Mouse (Mus musculus) forebrain, embryonic 12.5 days (tissue): ENCODE results near the gene Ankrd44. TPM values are rescaled to one million over a fixed set of nuclear protein-coding genes. Genes with fewer than 3 reads are reported as not detected.
A peak's percentile ranks its signal among the peaks of the same experiment; 100 is the strongest.

ENCODE experiments used
- ATAC-seq: fragments of 200-750 bp; cut with Nextera tagmentation; 2 replicates; pipeline ENCODE4 v1.8.0; 2017; ENCODE audit warnings: moderate TSS enrichment; ENCODE audit not compliant: low FRiP score
- H3K27ac ChIP-seq: fragments of 300-500 bp; sonication (generic); 2 replicates; pipeline ENCODE4 v1.5.1; 2016; ENCODE audit warnings: mild to moderate bottlenecking
- H3K27me3 ChIP-seq: fragments of 300-500 bp; sonication (generic); 2 replicates; pipeline ENCODE4 v1.6.1; 2016; ENCODE audit warnings: mild to moderate bottlenecking
- H3K36me3 ChIP-seq: fragments of 300-500 bp; sonication (generic); replicated peaks from 2 replicates; pipeline ENCODE4 v1.6.1; 2016; ENCODE audit warnings: mild to moderate bottlenecking
- H3K4me1 ChIP-seq: fragments of 300-500 bp; sonication (generic); 2 replicates; pipeline ENCODE4 v1.6.1; 2016
- H3K4me2 ChIP-seq: fragments of 300-500 bp; sonication (generic); 2 replicates; pipeline ENCODE4 v1.6.1; 2016; ENCODE audit warnings: mild to moderate bottlenecking, moderate library complexity
- H3K4me3 ChIP-seq: fragments of 300-500 bp; sonication (generic); replicated peaks from 2 replicates; pipeline ENCODE4 v1.5.1; 2016; ENCODE audit warnings: mild to moderate bottlenecking
- H3K9ac ChIP-seq: fragments of 300-500 bp; sonication (generic); 2 replicates; pipeline ENCODE4 v1.6.1; 2016; ENCODE audit warnings: mild to moderate bottlenecking
- H3K9me3 ChIP-seq: fragments of 300-500 bp; sonication (generic); 2 replicates; pipeline ENCODE4 v1.6.1; 2016
- WGBS: fragments of 180-500 bp; shearing (Covaris S2); methylation state at CpG from one replicate; pipeline ENCODE4 v1.1.7; 2016; 5-methylcytosine and 5-hydroxymethylcytosine counted together
- polyA plus RNA-seq: library from polyadenylated mRNA; unstranded; fragments of >200 nt; fragmentation: Nextera tagmentation; extraction: Ambion mirVana; gene quantifications from 2 replicates; pipeline ENCODE4 v1.2.1, GENCODE M21; 2016

The Ankrd44 gene
- polyA plus RNA-seq, 1 experiment from 2014 or later: 21.6 TPM

GRCm38 (mm10) chr1:54914387-54914786 is 11.8 kb downstream of the Ankrd44 start:
- no peak overlapping the region for H3K4me2 ChIP-seq
- H3K27ac ChIP-seq: no peak overlapping the region
- peaks cover 4% of the 10 kb centered on the region; the same call in 1 of the 2 replicates for H3K4me1 ChIP-seq
- H3K36me3 ChIP-seq: no peaks in the 10 kb centered on the region
- H3K27me3 ChIP-seq: no peaks in the 10 kb centered on the region
- 59% methylated on average over 9 of the region's 9 CpGs for WGBS
- H3K9ac ChIP-seq: no peak overlapping the region
- H3K4me3 ChIP-seq: no peak overlapping the region
- no peaks in the 10 kb centered on the region for H3K9me3 ChIP-seq
- no peak for ATAC-seq

DNA sequence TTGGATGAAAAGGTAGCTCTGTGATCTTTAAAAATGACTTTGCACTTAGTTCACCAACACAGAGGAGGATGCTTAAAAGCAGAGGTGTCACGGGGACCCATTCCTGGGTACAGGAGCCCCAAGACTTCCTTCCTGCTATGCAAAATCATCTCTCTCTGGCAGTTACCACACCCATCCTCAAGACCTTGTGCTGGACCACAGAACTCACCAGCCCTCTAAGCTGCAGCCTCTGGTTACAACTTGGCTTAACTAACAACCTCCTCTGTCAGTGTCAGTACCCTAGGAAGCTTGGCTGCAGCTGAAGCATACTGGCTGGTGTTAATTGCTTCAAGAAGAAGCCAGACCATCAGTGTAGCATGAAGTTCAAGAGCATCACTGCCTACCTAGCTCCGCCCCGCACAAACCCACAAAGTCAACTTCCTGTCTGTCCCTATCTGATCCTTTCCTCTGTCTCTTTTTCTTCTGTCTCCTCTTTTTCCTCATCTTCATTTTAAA is 12.8 kb downstream of the Ankrd44 start:
- Histone ChIP-seq H3K4me1 (peaks cover 9% of the 10 kb centered on the region; the same call in 1 of the 2 replicates), H3K27ac (no peak overlapping the region), H3K9me3 (no peaks in the 10 kb centered on the region), H3K27me3 (no peaks in the 10 kb centered on the region), H3K9ac (no peak overlapping the region), H3K4me2 (no peak overlapping the region), H3K4me3 (no peak overlapping the region), H3K36me3 (no peaks in the 10 kb centered on the region)
- no peak for ATAC-seq
- WGBS: 88% methylated on average over 3 of the region's 3 CpGs

DNA sequence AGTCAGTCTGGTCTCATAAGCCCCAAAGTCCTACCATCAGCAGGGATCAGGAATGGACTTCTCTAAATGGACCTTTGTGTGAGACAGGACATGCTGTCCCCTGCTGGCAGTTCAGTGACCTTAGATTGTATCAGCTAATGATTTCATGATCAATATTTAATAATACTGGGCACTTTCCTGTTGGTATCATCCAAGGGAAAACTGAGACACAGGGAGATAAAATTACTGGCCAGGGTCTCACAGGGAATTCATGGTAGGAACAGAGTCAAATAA is 13.2 kb downstream of the Ankrd44 start:
- Histone ChIP-seq H3K27ac (no peak overlapping the region), H3K9ac (no peak overlapping the region), H3K36me3 (no peaks in the 10 kb centered on the region), H3K4me2 (no peak overlapping the region), H3K4me1 (peaks cover 9% of the 10 kb centered on the region; the same call in 1 of the 2 replicates), H3K9me3 (no peaks in the 10 kb centered on the region), H3K27me3 (no peaks in the 10 kb centered on the region), H3K4me3 (no peak overlapping the region)
- no peak for ATAC-seq

DNA sequence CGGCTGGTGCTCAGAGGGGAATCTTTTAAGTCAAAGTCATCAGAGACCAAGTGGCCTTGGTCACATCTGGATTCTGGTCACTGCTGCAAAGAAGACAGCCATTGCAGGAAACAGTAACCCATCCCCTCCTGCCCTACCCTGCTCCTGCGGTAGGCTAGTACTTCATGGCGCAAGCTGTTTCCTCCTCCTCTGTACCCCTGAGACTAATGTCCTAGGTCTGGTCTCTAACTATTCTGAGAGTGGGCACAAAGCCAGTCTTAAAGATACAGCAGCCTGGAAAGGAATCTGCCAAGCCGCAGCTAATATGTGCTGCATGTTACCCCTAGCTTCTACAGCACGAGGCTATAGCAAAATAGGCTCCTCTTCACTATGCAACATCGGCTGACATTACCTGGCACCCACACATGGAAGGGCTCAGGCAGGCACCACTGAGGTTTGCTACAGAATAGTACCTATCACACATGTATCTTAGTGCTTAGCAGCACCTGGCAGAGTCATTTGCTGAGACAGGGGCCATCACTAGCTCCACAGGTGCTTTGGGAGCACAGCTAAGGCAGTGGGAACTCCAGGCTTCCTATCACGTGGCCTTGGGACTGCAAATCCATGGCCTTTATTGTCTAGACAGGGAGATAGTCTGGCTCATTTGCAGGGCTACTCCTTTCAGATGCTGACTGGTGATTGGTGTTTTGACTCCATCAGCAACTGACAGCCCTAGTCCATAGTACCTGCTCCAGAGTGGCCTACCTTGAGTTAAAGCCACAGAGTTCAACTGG is 13.7 kb downstream of the Ankrd44 start:
- WGBS: 76% methylated on average over 7 of the region's 7 CpGs
- Histone ChIP-seq H3K4me1 (peaks cover 9% of the 10 kb centered on the region; the same call in 1 of the 2 replicates), H3K4me2 (no peak overlapping the region), H3K9ac (no peak overlapping the region), H3K27ac (no peak overlapping the region), H3K27me3 (no peaks in the 10 kb centered on the region), H3K36me3 (no peaks in the 10 kb centered on the region), H3K4me3 (no peak overlapping the region), H3K9me3 (no peaks in the 10 kb centered on the region)
- no peak for ATAC-seq

GRCm38 (mm10) chr1:54911256-54911610 is 15.0 kb downstream of the Ankrd44 start:
- no peak overlapping the region for H3K27ac ChIP-seq
- no peak for ATAC-seq
- no peak overlapping the region for H3K4me2 ChIP-seq

GRCm38 (mm10) chr1:54910489-54911255 is 15.5 kb downstream of the Ankrd44 start:
- Histone ChIP-seq H3K27me3 (no peaks in the 10 kb centered on the region), H3K4me2 (no peak overlapping the region), H3K36me3 (no peaks in the 10 kb centered on the region), H3K9ac (no peak overlapping the region), H3K9me3 (no peaks in the 10 kb centered on the region), H3K4me1 (peaks cover 23% of the 10 kb centered on the region), H3K4me3 (no peak overlapping the region), H3K27ac (no peak overlapping the region)
- 78% methylated on average over 5 of the region's 5 CpGs for WGBS
- ATAC-seq: no peak

More at GRCm38 (mm10) chr1:54911256-54911610, 15.0 kb downstream of the Ankrd44 start:
- peaks cover 18% of the 10 kb centered on the region for H3K4me1 ChIP-seq
- no peaks in the 10 kb centered on the region for H3K27me3 ChIP-seq
- no peak overlapping the region for H3K4me3 ChIP-seq
- no peaks in the 10 kb centered on the region for H3K9me3 ChIP-seq
- no peak overlapping the region for H3K9ac ChIP-seq
- no peaks in the 10 kb centered on the region for H3K36me3 ChIP-seq
- whole genome bisulfite sequencing: 98% methylated on average over 1 of the region's 1 CpGs

DNA sequence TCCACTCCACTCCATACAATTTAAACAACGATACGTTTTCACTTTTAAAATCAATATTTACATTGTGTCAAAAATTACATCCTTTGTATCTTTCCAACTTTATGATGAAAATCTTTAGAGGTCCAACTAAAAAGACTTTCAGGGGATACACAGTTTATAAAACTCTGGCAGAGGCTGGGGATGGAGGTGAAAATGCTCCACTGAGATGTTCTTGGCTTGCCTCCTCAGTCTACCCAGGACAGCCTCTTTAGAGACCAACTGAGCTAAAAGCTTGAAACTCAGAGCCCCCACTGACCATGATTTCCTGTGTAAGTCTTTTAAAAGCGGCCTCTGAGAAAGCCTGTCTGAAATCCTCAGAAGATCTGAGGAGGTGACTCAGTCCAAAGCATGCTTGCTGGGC is 17.4 kb downstream of the Ankrd44 start:
- ATAC-seq: no peak
- Histone ChIP-seq H3K4me2 (no peak overlapping the region), H3K4me3 (no peak overlapping the region), H3K9ac (no peak overlapping the region), H3K9me3 (no peaks in the 10 kb centered on the region), H3K4me1 (peaks cover 23% of the 10 kb centered on the region), H3K27ac (no peak overlapping the region), H3K27me3 (no peaks in the 10 kb centered on the region), H3K36me3 (no peaks in the 10 kb centered on the region)
- 88% methylated on average over 3 of the region's 3 CpGs for WGBS

- Histone ChIP-seq H3K4me2 (no peak overlapping the region), H3K9me3 (no peaks in the 10 kb centered on the region), H3K9ac (no peak overlapping the region), H3K27me3 (no peaks in the 10 kb centered on the region), H3K36me3 (no peaks in the 10 kb centered on the region), H3K4me1 (peaks cover 23% of the 10 kb centered on the region), H3K27ac (0 out of 2 replicates have a peak overlapping the region, but pooled peaks have one; percentile 31), H3K4me3 (no peak overlapping the region)
- ATAC-seq: no peak
- WGBS: 40% methylated on average over 15 of the region's 15 CpGs
Measured at GRCm38 (mm10) chr1:54907066-54907639, 19.0 kb downstream of the Ankrd44 start.

DNA sequence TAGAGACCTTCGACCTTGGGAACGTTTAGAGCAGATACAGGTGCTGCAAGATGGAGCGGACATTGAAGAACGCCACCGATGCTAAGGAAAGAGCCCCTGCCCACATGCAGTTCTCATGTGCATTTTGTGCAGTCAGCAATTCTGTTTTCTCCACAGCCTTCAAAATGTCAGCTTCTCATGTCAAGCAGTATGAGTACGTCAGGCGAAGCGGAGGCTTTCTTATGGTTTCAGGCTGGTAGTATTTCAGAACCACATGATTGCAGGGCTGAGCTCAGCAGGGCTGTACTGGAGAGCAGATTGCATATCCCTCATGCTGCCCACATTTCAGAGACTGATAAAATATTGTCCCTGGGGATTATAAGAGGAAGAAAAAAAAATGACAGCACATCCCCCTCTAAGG is 19.9 kb downstream of the Ankrd44 start:
- Histone ChIP-seq H3K4me2 (no peak overlapping the region), H3K4me3 (no peak overlapping the region), H3K9ac (no peak overlapping the region), H3K27ac (0 out of 2 replicates have a peak overlapping the region, but pooled peaks have one; percentile 31), H3K27me3 (no peaks in the 10 kb centered on the region), H3K4me1 (peaks cover 23% of the 10 kb centered on the region), H3K9me3 (no peaks in the 10 kb centered on the region), H3K36me3 (no peaks in the 10 kb centered on the region)
- 82% methylated on average over 8 of the region's 8 CpGs for WGBS
- ATAC-seq: no peak

DNA sequence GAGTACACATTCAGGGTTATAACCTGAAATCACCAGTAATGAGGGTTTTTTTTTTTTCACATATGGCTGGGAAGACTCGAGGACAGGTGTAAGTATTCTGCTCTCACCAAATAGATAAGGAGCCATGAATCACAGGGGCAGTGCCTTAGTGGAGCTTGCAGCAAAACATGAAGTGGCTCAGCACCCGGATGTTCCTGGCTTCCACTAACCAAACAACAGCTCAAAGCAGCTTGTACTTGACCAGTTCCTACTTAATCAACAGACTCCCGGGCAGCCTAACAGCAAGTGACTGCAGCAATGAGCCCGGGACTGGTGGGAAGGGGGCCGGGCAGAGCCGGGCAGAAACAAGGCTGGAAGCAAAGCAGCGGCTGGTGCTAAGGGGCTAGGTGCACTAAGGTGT is 20.6 kb downstream of the Ankrd44 start:
- H3K27ac ChIP-seq: no peak overlapping the region
- H3K27me3 ChIP-seq: no peaks in the 10 kb centered on the region
- WGBS: 71% methylated on average over 7 of the region's 7 CpGs
- H3K4me1 ChIP-seq: peaks cover 22% of the 10 kb centered on the region
- no peak for ATAC-seq
- no peak overlapping the region for H3K9ac ChIP-seq
- H3K9me3 ChIP-seq: no peaks in the 10 kb centered on the region
- no peak overlapping the region for H3K4me3 ChIP-seq
- no peak overlapping the region for H3K4me2 ChIP-seq
- H3K36me3 ChIP-seq: no peaks in the 10 kb centered on the region

- H3K36me3 ChIP-seq: no peaks in the 10 kb centered on the region
- H3K4me2 ChIP-seq: no peak overlapping the region
- ATAC-seq: no peak
- no peak overlapping the region for H3K27ac ChIP-seq
- H3K4me1 ChIP-seq: peaks cover 21% of the 10 kb centered on the region
- H3K9me3 ChIP-seq: no peaks in the 10 kb centered on the region
- H3K4me3 ChIP-seq: no peak overlapping the region
- 82% methylated on average over 2 of the region's 2 CpGs for WGBS
- no peak overlapping the region for H3K9ac ChIP-seq
- no peaks in the 10 kb centered on the region for H3K27me3 ChIP-seq
Measured at GRCm38 (mm10) chr1:54904165-54904564, 22.0 kb downstream of the Ankrd44 start.

DNA sequence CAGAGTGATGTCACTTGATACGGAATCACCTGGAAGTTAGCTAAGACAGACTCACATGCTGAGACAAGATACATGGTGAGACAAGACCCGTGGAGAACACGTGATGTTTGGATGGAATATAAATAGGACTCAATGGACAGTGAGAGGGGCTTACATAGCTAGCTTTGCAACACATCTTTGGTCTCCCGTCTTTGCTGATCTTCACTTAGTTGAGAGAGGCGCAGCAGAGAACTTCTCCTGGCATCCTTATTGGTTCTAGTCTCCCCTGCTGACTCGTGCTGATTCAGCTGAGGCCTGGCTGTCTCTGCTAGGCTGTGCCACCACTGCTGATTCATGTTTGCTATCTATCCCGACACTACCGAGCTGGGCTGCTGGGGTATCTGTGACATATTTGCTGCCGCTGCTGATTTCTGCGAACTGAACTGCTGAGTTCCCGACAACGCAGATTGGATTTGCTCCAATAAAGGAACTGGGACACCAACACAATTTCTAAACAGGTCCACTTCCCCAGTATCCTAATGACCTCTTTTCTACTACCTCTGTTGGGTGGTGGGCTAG is 23.4 kb downstream of the Ankrd44 start:
- Histone ChIP-seq H3K4me2 (no peak overlapping the region), H3K9me3 (no peaks in the 10 kb centered on the region), H3K9ac (no peak overlapping the region), H3K27ac (no peak overlapping the region), H3K4me1 (peaks cover 29% of the 10 kb centered on the region), H3K27me3 (no peaks in the 10 kb centered on the region), H3K4me3 (no peak overlapping the region), H3K36me3 (no peaks in the 10 kb centered on the region)
- 94% methylated on average over 12 of the region's 12 CpGs for WGBS
- ATAC-seq: no peak
